Mouse (Mus musculus): ENCODE data around the gene Tbx4. TPM values are rescaled to one million over a fixed set of nuclear protein-coding genes. Genes with fewer than 3 reads are reported as not detected.

The Tbx4 gene
- polyA plus RNA-seq, 2 experiments = 0.08 TPM; not detected in 1

GRCm38 (mm10) chr11:85841211-85841681, 45.0 kb upstream of the Tbx4 start:
- Histone ChIP-seq H3K27me3 (ENCODE audit: control insufficient read depth, insufficient read depth, low read length) (peaks cover 100% of the 10 kb centered on the region), H3K4me2 (ENCODE audit: low read depth) (no peak overlapping the region), H3K9me3 (ENCODE audit: control insufficient read depth, low read length) (no peaks in the 10 kb centered on the region), H3K27ac (no peak overlapping the region), H3K36me3 (replicated peaks; ENCODE audit: control insufficient read depth, insufficient read depth, low read depth) (no peaks in the 10 kb centered on the region), H3K4me3 (ENCODE audit: insufficient read depth in 1 of 2, low read depth in 2 of 2, low read length in 2 of 2) (no peak overlapping the region), H3K4me1 (replicated peaks; ENCODE audit: control insufficient read depth in 2 of 2, insufficient read depth in 2 of 2, low read length in 1 of 2) (peaks cover 3 to 7% of the 10 kb centered on the region in 2 experiments; a peak in 2 of 4 replicates), H3K9ac (replicated peaks) (no peak overlapping the region)
- DNase-seq (ENCODE audit: low read depth in 3 of 3, low spot score in 3 of 3) (no peak), ATAC-seq (ENCODE audit: insufficient read depth) (no peak)
- WGBS (ENCODE audit: insufficient replicate concordance) = 8% methylated on average over 8 of the region's 8 CpGs
- TF ChIP-seq EP300 (IDR thresholded peaks at IDR 0.05; ENCODE audit: low read depth) = no peak
- TF ChIP-seq CTCF (IDR thresholded peaks at IDR 0.05; ENCODE audit: low read depth) = 0 out of 2 replicates have a peak, but pooled peaks have one; percentile 12

- Histone ChIP-seq H3K36me3 (replicated peaks; ENCODE audit: control insufficient read depth, insufficient read depth, low read depth) (no peaks in the 10 kb centered on the region), H3K27ac (no peak overlapping the region), H3K9me3 (ENCODE audit: control insufficient read depth, low read length) (no peaks in the 10 kb centered on the region), H3K27me3 (ENCODE audit: control insufficient read depth, insufficient read depth, low read length) (peaks cover 93% of the 10 kb centered on the region), H3K4me1 (replicated peaks; ENCODE audit: control insufficient read depth in 2 of 2, insufficient read depth in 2 of 2, low read length in 1 of 2) (peaks cover 3 to 7% of the 10 kb centered on the region in 2 experiments; a peak in 2 of 4 replicates), H3K9ac (replicated peaks) (no peak overlapping the region), H3K4me3 (ENCODE audit: insufficient read depth in 1 of 2, low read depth in 2 of 2, low read length in 2 of 2) (peak overlapping the region in 1 of 2 experiments; percentile 7; a peak in 1 of 4 replicates), H3K4me2 (ENCODE audit: low read depth) (peak overlapping the region; percentile 33)
- peak; percentile 31; the same call in 1 of the 2 replicates for ATAC-seq (ENCODE audit: insufficient read depth)
- under 1% methylated on average over 32 of the region's 32 CpGs for WGBS (ENCODE audit: insufficient replicate concordance)
- TF ChIP-seq EP300 (IDR thresholded peaks at IDR 0.05; ENCODE audit: low read depth) = no peak
- TF ChIP-seq CTCF (IDR thresholded peaks at IDR 0.05; ENCODE audit: low read depth) = peak; percentile 81
- no peak for DNase-seq (ENCODE audit: low read depth in 3 of 3, low spot score in 3 of 3)
Measured at GRCm38 (mm10) chr11:85841980-85842379, 44.2 kb upstream of the Tbx4 start.

GRCm38 (mm10) chr11:85842596-85843346, 43.5 kb upstream of the Tbx4 start:
- Histone ChIP-seq H3K9ac (replicated peaks) (no peak overlapping the region), H3K9me3 (ENCODE audit: control insufficient read depth, low read length) (no peaks in the 10 kb centered on the region), H3K4me3 (ENCODE audit: insufficient read depth in 1 of 2, low read depth in 2 of 2, low read length in 2 of 2) (no peak overlapping the region), H3K4me2 (ENCODE audit: low read depth) (peak overlapping the region; percentile 72), H3K27ac (no peak overlapping the region), H3K36me3 (replicated peaks; ENCODE audit: control insufficient read depth, insufficient read depth, low read depth) (no peaks in the 10 kb centered on the region), H3K4me1 (replicated peaks; ENCODE audit: control insufficient read depth in 2 of 2, insufficient read depth in 2 of 2, low read length in 1 of 2) (peaks cover 3 to 7% of the 10 kb centered on the region in 2 experiments; a peak in 2 of 4 replicates), H3K27me3 (ENCODE audit: control insufficient read depth, insufficient read depth, low read length) (peaks cover 85% of the 10 kb centered on the region)
- ATAC-seq (ENCODE audit: insufficient read depth) = no peak
- DNase-seq (ENCODE audit: low read depth in 3 of 3, low spot score in 3 of 3) = no peak
- no peak for TF ChIP-seq EP300 (IDR thresholded peaks at IDR 0.05; ENCODE audit: low read depth)
- no peak for TF ChIP-seq CTCF (IDR thresholded peaks at IDR 0.05; ENCODE audit: low read depth)
- WGBS (ENCODE audit: insufficient replicate concordance) = 5% methylated on average over 24 of the region's 24 CpGs

GRCm38 (mm10) chr11:85843347-85843692, 42.9 kb upstream of the Tbx4 start:
- H3K27me3 ChIP-seq (ENCODE audit: control insufficient read depth, insufficient read depth, low read length) = peaks cover 80% of the 10 kb centered on the region
- H3K4me2 ChIP-seq (ENCODE audit: low read depth) = peak overlapping the region; percentile 72
- H3K9me3 ChIP-seq (ENCODE audit: control insufficient read depth, low read length) = no peaks in the 10 kb centered on the region
- under 1% methylated on average over 18 of the region's 18 CpGs for WGBS (ENCODE audit: insufficient replicate concordance)
- H3K4me3 ChIP-seq (ENCODE audit: insufficient read depth in 1 of 2, low read depth in 2 of 2, low read length in 2 of 2) = peak overlapping the region; percentile 11 to 46; a peak in 2 of 4 replicates
- peak in 1 of 3 experiments; percentile 38 for DNase-seq (ENCODE audit: low read depth in 3 of 3, low spot score in 3 of 3)
- H3K36me3 ChIP-seq (replicated peaks; ENCODE audit: control insufficient read depth, insufficient read depth, low read depth) = no peaks in the 10 kb centered on the region
- H3K9ac ChIP-seq (replicated peaks) = no peak overlapping the region
- no peak overlapping the region for H3K27ac ChIP-seq
- TF ChIP-seq CTCF (IDR thresholded peaks at IDR 0.05; ENCODE audit: low read depth) = peak; percentile 90
- no peak for TF ChIP-seq EP300 (IDR thresholded peaks at IDR 0.05; ENCODE audit: low read depth)
- ATAC-seq (ENCODE audit: insufficient read depth) = peak; percentile 22
- H3K4me1 ChIP-seq (replicated peaks; ENCODE audit: control insufficient read depth in 2 of 2, insufficient read depth in 2 of 2, low read length in 1 of 2) = peaks cover 3 to 7% of the 10 kb centered on the region in 2 experiments; a peak in 2 of 4 replicates
